Mouse (Mus musculus) thymus, adult 18-20 months (tissue): Measurements from ENCODE around the gene Olfr1247.
"Not testable (repeated sequence)": the region's sequence is repeated elsewhere in the genome, so short reads cannot be mapped to it uniquely, and the experiment has no call there.

Source experiments
- DNase-seq, 2 experiments: peaks; one replicate each; pipeline ENCODE4 v3.0.0; 2022; ENCODE audit warnings: mixed read lengths in 2 of 2

The Olfr1247 gene

GRCm38 (mm10) chr2:89614030-89614429, at the start of gene Olfr1247:
TSS of gene Olfr1247 (minus strand) at chr2:89614130.
- no peak for DNase-seq

GRCm38 (mm10) chr2:89661367-89661766, 47.4 kb upstream of the Olfr1247 start, which contains the start of gene Olfr1250:
TSS of gene Olfr1250 (minus strand) at chr2:89661467.
- no peak for DNase-seq

- DNase-seq = no peak
These were observed 21.0 kb upstream of the Olfr1247 start, which contains the start of gene Olfr1249 for GRCm38 (mm10) chr2:89634883-89635282. TSS of gene Olfr1249 (minus strand) at chr2:89634983.

DNA sequence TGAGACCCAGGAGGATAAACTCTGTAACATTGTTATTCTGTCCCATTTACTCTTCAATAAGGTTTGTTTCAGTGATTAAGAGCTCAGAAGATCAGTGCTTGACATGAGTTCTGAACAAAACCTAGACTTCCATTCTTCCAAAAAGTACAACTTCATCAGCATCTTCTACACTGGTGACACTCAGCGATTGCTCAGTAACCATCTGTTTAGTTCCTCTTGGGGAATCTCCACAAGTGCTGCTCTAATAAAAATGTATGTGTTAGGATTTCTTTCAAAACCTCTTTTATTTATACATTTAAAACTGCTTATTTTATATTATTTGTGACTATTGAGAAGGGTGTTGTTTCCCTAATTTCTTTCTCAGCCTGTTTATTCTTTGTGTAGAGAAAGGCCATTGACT, 4.2 kb upstream of the Olfr1247 start, which contains the start of gene Olfr1248:
Gene Olfr1248, minus strand, starts transcription at position 101 of the 400 bp plus-strand sequence.
- not testable (repeated sequence) for DNase-seq

DNA sequence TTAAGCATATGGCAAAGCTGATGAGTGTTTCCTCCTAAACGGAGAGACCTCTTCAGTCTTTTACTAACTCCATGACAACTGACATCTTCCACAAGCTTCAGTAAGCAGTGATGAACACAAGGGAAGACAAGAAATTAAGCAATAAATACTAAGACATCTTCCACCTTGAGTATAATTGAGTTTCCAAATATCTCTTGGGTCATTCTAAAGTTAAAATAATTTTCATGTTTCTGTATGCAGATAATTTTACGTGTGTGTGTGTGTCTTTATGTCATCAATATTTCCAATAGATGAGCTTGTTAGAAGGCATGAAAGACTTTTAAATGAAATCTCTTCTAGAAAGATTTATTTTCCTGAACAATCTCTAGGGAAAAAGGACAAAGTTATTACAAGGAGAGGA, 20.9 kb downstream of the Olfr1247 start, which contains the start of gene Olfr1246:
Gene Olfr1246, minus strand, starts transcription at position 101 of the 400 bp plus-strand sequence.
- no peak for DNase-seq

DNA sequence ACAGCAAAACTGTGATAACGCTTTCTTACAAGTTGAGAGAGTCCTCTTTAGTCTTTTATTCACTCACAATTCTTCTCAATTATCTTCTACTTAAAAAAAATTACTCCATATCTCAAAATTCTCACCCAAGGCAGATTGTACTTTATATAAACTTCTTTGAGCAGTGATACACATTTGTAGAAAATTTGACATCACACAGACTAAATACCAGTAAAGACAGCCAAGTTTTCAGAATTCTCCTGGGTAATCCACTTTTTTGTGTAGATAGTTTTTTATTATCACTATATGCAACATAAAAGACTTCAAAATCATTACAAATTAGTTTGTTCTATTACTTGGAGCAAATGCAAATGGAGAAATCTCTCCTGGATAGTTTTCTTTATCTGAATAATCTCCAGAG, 35.6 kb downstream of the Olfr1247 start, which contains the start of gene Olfr1245:
Gene Olfr1245, minus strand, starts transcription at position 101 of the 400 bp plus-strand sequence.
- DNase-seq = no peak

GRCm38 (mm10) chr2:89562706-89563105, 51.2 kb downstream of the Olfr1247 start:
- DNase-seq = not testable (repeated sequence)
